Mouse (Mus musculus) T-helper 1 cell (primary cell): ENCODE results near the gene Poglut1.
"Not testable (repeated sequence)": the region's sequence is repeated elsewhere in the genome, so short reads cannot be mapped to it uniquely, and the experiment has no call there.

Experiments used
- in situ Hi-C: fragments of 300-600 bp; cut with MboI, MseI; formaldehyde crosslinking; loops from one replicate; pipeline ENCODE4 v1.15.1; 2025; ENCODE audit warnings: high pct_unique_total_duplicates

Gene Poglut1

GRCm38 (mm10) chr16:38536544-38537146 is 13.4 kb downstream of the Poglut1 start:
- in situ Hi-C loops: no loop called here

DNA sequence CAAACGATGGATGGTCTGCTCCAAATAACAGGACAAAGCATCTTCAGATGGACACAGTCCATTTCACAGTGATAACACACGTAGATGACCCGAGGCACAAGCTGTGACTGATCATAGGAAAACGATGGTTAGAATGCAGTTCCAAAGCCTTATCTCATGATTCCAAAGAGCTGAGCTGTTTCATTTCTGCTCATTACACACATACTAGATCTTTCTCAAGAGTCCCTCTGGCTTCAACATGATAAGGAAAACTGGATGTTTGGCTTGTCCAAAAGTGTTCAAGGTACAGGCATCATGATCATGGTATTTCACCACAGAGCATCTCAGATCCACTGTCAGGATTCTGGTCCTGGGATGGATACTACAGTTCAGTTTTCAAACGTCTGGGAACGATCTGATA is 23.8 kb downstream of the Poglut1 start:
- in situ Hi-C loops: no loop called here

- in situ Hi-C loops: no loop called here
Measured at GRCm38 (mm10) chr16:38522129-38523084, 27.7 kb downstream of the Poglut1 start, which contains the start of gene Timmdc1. TSS of gene Timmdc1 (minus strand) at chr16:38522663.

DNA sequence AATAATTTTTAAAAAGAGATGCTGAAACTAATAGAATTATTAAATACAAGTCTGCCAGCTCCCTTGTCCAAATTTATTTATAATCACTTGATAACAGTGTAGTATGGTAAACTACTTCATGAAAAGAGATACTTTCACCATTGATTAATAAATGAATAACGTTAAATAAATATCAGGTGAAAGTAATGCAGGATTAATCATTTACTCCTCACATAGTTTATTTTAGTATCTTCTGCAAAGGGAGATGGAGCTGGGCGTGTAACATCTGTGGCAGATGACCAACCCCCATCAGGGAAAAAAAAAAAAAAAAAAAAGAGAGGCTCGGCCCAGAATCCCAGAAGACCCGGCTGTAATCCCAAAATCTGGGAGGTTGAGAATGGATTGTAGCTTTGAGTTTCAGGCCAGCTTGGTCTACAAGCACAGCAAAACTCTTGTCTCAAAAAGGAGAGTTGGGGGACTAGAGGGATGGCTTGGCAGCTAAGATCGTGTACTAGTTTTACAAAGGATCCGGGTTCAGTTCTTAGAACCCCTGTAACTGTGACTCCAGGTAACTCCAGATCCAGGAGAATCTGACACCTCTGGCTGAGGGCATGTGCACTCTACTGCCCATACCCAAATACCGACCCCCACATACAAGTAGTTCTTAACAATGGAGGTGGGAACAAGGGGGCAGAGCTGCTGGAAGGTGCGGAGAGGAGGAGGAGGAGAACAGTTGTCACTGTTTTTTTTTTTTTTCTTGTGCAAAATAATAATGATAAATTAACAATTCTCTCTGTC is 28.7 kb downstream of the Poglut1 start:
- in situ Hi-C loops: no loop called here

GRCm38 (mm10) chr16:38519140-38519539 is 30.9 kb downstream of the Poglut1 start:
- in situ Hi-C loops: no loop called here

DNA sequence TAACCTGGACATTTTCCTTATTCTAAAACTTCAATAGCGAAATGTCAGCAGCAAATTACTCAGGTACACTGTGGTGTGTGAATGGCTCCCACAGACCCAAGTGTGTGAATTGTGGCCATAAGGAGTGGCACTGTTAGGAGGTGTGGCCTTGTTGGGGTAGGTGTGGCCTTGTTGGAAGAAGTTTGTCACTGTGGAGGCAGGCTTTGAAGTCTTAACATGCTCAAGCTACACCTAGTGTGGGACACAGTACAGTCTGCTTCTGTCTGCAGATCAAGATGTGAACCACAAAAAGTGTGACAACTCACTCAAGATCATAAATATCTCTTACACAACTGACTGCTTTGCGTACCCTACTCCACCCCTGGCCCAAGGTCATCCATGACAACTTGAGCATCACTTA is 39.2 kb downstream of the Poglut1 start:
- in situ Hi-C loops: no loop called here

DNA sequence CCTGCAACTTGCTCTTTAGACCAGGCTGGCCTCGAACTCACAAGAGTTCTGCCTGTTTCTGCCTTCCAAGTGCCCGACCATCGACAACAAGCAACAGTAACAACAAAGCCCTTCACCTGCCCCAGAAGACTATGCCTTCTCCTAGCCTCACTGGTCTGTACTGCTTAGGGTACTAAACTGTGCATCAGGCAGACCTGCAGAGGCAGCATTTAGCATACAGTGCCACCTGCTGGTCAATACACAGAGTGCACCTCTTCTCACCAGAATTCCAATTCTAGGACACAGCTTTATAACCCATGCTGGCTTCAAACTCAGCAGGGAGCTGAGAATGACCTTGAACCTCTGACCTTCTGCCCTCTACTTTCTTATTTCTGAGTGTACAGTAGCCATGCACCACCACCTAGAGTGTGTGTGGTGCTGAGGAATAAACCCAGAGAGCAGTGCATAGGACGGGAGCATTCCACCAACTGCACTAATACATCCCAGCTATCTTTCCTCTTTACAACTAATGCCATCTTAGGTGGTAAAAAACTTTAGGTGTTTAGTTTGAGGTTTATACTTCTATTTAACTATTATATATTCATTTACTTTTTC is 43.9 kb downstream of the Poglut1 start:
- in situ Hi-C loops: no loop called here

DNA sequence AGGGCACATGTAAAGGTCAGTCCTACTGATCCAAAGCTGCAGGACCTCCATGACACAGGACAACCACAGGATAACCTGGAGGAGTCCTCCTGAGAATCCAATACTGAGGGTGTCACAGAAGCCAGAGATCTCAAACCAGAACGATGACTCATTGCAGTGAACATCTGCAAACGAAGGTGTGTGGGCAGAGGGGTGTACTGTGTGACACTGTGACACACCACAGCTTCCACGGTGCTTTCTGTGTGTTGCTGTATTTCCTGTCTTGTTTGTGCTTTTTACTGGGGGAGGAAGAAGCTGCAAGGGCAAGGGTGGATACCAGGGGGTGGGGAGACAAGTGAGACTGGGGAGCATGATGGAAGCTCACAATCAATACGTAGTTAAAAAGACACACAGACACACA is 46.5 kb downstream of the Poglut1 start:
- in situ Hi-C loops: no loop called here

- in situ Hi-C loops: no loop called here
Measured at GRCm38 (mm10) chr16:38502469-38502868, 47.6 kb downstream of the Poglut1 start.

GRCm38 (mm10) chr16:38496604-38497140 is 53.4 kb downstream of the Poglut1 start:
- in situ Hi-C loops: no loop called here

DNA sequence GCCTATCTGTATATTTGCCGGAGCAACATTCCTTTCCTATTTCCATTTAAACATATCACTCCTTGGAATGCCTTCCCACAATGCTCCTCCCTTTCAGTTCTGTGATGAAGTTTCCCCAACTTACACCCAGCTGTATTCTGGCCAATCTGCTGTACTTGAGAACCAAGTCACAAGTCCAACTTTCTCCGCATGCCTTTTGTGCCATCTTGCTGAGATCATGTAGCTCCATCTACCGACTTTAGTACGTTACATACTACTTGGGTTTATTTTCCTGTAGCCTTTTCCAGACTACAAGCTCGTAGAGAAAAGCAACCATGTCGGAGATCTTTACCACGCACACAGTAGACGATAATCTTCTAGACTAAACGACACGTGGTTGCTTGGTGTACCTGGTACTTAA is 56.2 kb downstream of the Poglut1 start:
- in situ Hi-C loops: no loop called here

DNA sequence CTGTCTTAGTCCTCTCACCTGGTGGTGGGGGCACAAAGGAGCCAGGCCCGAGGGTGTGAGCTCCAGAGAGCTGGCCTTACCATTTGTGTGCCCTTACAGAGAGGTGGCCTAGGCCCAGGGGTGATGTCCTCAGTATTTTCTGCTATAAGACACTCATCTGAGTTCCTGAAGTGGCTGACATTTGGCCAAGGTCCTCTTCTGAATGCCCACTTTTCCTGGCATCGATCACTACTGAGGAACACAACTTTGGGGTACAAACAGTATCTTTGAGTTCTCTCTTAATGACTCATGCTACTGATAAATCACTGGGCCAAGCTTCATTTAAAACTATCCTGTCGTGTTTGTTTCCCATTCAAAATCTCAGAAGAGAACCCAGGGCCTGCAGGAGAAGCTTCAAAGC is 57.5 kb downstream of the Poglut1 start:
- in situ Hi-C loops: no loop called here

GRCm38 (mm10) chr16:38483582-38484309 is 66.3 kb downstream of the Poglut1 start:
- in situ Hi-C loops: loop anchor here (5.0 kb wide), 1 partner anchor 136 kb away; the partner anchor contains the start of genes Cox17 and Gm21987

GRCm38 (mm10) chr16:38482780-38483562 is 67.1 kb downstream of the Poglut1 start:
- in situ Hi-C loops: loop anchor here (5.0 kb wide), 1 partner anchor 136 kb away; the partner anchor contains the start of genes Cox17 and Gm21987

GRCm38 (mm10) chr16:38481327-38481726 is 68.7 kb downstream of the Poglut1 start:
- in situ Hi-C loops: loop anchor here (5.0 kb wide), 1 partner anchor 134 kb away; the partner anchor contains the start of genes Cox17 and Gm21987

DNA sequence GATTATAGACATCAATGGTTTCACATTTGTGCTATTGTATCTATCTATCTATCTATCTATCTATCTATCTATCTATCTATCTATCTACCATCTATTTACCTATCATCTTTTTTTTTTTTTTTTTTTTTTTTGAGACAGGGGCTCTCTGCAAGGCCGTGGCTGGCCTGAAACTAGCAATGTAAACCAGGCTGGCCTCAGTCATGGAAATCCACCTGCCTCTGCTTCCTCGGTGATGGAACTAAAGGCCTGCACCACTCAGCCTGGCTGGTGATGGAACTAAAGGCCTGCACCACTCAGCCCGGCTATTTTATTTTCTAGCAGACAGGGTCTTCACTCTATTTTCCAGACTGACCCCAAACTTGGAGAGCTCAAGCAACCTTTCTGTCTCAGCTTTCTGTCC is 71.8 kb downstream of the Poglut1 start:
- in situ Hi-C loops: no loop called here

DNA sequence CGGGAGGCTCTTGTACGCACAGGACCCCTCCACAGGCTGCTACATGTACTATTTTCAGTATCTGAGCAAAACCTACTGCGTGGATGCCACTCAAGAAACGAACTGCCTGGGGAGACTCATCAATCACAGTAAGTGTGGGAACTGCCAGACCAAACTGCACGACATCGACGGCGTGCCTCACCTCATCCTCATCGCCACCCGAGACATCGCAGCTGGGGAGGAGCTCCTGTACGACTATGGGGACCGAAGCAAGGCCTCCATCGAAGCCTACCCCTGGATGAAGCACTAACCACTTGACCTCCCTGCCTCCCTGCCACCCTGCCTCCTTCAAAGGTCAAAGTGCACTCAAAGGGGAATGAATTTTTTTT is 72.8 kb downstream of the Poglut1 start:
- in situ Hi-C loops: not testable (repeated sequence)

GRCm38 (mm10) chr16:38476312-38477240 is 73.5 kb downstream of the Poglut1 start:
- in situ Hi-C loops: no loop called here
